Mouse (Mus musculus): ENCODE data around the gene Pcp4.

GRCm38 (mm10) chr16:96425044-96425443 is 42.4 kb upstream of the Pcp4 start:
- no peak for TF ChIP-seq POLR2A (IDR thresholded peaks at IDR 0.05; ENCODE audit: extremely low read depth, insufficient read depth, low read length)
- TF ChIP-seq CTCF (IDR thresholded peaks at IDR 0.05; ENCODE audit: low read depth, low read length) = no peak

All from liver, adult 2 months (tissue).